Mouse (Mus musculus) neural tube, embryonic 11.5 days (tissue): ENCODE measurements around the gene Pla2g7. TPM values are rescaled to one million over a fixed set of nuclear protein-coding genes. Genes with fewer than 3 reads are reported as not detected.

ENCODE experiments used
- ATAC-seq: fragments of 200-750 bp; cut with Nextera tagmentation; 2 replicates; pipeline ENCODE4 v1.8.0; 2017; ENCODE audit warnings: moderate number of reproducible peaks, mild to moderate bottlenecking, moderate TSS enrichment, moderate library complexity; ENCODE audit not compliant: insufficient read depth, low FRiP score, low TSS enrichment
- DNase-seq: peaks from one replicate; pipeline ENCODE4 v3.0.0-alpha.2; 2015; ENCODE audit warnings: low spot score
- H3K27ac ChIP-seq: fragments of 300-500 bp; sonication (generic); 2 replicates; pipeline ENCODE4 v1.5.1; 2014; ENCODE audit warnings: low read depth, mild to moderate bottlenecking, low read length
- H3K27me3 ChIP-seq: fragments of 300-500 bp; sonication (generic); 2 replicates; pipeline ENCODE4 v1.6.1; 2014; ENCODE audit warnings: mild to moderate bottlenecking, low read length, mixed read lengths; ENCODE audit not compliant: control insufficient read depth, insufficient read depth
- H3K36me3 ChIP-seq: fragments of 300-500 bp; sonication (generic); 2 replicates; pipeline ENCODE4 v1.6.1; 2014; ENCODE audit warnings: mild to moderate bottlenecking, low read length, moderate library complexity, mixed read lengths; ENCODE audit not compliant: control insufficient read depth, insufficient read depth
- H3K4me1 ChIP-seq: fragments of 300-500 bp; sonication (generic); 2 replicates; pipeline ENCODE4 v1.6.1; 2014; ENCODE audit warnings: low read length, mixed read lengths; ENCODE audit not compliant: control insufficient read depth, insufficient read depth
- H3K4me2 ChIP-seq: fragments of 300-500 bp; sonication (generic); 2 replicates; pipeline ENCODE4 v1.6.1; 2014; ENCODE audit warnings: low read depth, mild to moderate bottlenecking, moderate library complexity
- H3K4me3 ChIP-seq: fragments of 300-500 bp; sonication (generic); 2 replicates; pipeline ENCODE4 v1.5.1; 2014; ENCODE audit warnings: low read depth, low read length
- H3K9ac ChIP-seq: fragments of 300-500 bp; sonication (generic); 2 replicates; pipeline ENCODE4 v1.6.1; 2014; ENCODE audit warnings: mild to moderate bottlenecking, low read length
- H3K9me3 ChIP-seq: fragments of 300-500 bp; sonication (generic); 2 replicates; pipeline ENCODE4 v1.6.1; 2016; ENCODE audit warnings: low read length; ENCODE audit not compliant: control insufficient read depth
- WGBS: fragments of 180-500 bp; shearing (Covaris S2); extraction: QIAGEN DNeasy Blood & Tissue Kit; methylation state at CpG from one replicate; pipeline ENCODE4 v1.1.7; 2014; 5-methylcytosine and 5-hydroxymethylcytosine counted together
- polyA plus RNA-seq: library from polyadenylated mRNA; unstranded; fragments of >200 nt; fragmentation: Nextera tagmentation; extraction: Ambion mirVana; gene quantifications from 2 replicates; pipeline ENCODE4 v1.2.1, GENCODE M21; 2014

The Pla2g7 gene
- polyA plus RNA-seq, 1 experiment from 2014 or later = 7.9 TPM

GRCm38 (mm10) chr17:43543539-43543938, 24.4 kb upstream of the Pla2g7 start, which contains the start of gene Ankrd66:
Gene Ankrd66 (minus strand): TSS chr17:43543639.
- WGBS = 60% methylated on average over 1 of the region's 1 CpGs
- ATAC-seq (no peak), DNase-seq (no peak)
- H3K27me3 ChIP-seq = no peaks in the 10 kb centered on the region
- no peak within 1 kb of the TSS for H3K9ac ChIP-seq
- H3K4me1 ChIP-seq = no peaks in the 10 kb centered on the region
- H3K27ac ChIP-seq = no peak within 1 kb of the TSS
- H3K9me3 ChIP-seq = no peaks in the 10 kb centered on the region
- H3K4me2 ChIP-seq = no peak within 1 kb of the TSS
- H3K36me3 ChIP-seq = no peaks in the 10 kb centered on the region
- no peak within 1 kb of the TSS for H3K4me3 ChIP-seq

- Histone ChIP-seq H3K4me2 (no peak overlapping the region), H3K27me3 (no peaks in the 10 kb centered on the region), H3K36me3 (no peaks in the 10 kb centered on the region), H3K4me1 (no peaks in the 10 kb centered on the region), H3K27ac (no peak overlapping the region), H3K9ac (no peak overlapping the region), H3K9me3 (no peaks in the 10 kb centered on the region), H3K4me3 (no peak overlapping the region)
- DNase-seq (no peak), ATAC-seq (no peak)
- WGBS = 88% methylated on average over 4 of the region's 4 CpGs
Observed at GRCm38 (mm10) chr17:43544040-43544439, 23.9 kb upstream of the Pla2g7 start.

DNA sequence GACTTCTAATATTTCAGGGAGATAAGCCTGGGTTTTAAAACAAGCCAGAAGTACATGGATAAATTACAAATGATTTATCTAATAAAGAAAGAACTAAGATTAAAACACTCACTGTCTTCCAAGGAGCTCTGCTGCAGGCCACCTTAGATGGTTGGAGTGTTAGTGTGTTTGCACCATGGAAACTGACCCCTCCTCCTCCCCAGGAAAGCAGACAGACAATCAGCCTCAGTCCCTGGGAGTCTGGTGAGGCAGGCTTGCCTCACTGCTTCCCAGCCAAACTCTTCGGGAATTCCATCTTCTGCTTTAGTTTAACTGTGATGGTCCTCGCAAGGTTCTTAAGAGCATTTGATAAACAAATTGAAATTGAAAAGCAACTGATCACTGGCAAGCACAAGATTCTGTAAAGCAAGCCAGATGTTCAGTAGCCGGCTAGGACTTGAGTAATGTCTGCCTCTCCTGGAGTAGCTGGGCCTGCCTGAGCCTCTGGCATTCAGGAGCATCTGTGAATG, 16.7 kb upstream of the Pla2g7 start:
- no peak for ATAC-seq
- DNase-seq = peak; percentile 20
- Histone ChIP-seq H3K9ac (no peak overlapping the region), H3K4me2 (no peak overlapping the region), H3K4me1 (no peaks in the 10 kb centered on the region), H3K27me3 (no peaks in the 10 kb centered on the region), H3K36me3 (no peaks in the 10 kb centered on the region), H3K27ac (no peak overlapping the region), H3K9me3 (no peaks in the 10 kb centered on the region), H3K4me3 (no peak overlapping the region)
- 43% methylated on average over 3 of the region's 3 CpGs for WGBS

DNA sequence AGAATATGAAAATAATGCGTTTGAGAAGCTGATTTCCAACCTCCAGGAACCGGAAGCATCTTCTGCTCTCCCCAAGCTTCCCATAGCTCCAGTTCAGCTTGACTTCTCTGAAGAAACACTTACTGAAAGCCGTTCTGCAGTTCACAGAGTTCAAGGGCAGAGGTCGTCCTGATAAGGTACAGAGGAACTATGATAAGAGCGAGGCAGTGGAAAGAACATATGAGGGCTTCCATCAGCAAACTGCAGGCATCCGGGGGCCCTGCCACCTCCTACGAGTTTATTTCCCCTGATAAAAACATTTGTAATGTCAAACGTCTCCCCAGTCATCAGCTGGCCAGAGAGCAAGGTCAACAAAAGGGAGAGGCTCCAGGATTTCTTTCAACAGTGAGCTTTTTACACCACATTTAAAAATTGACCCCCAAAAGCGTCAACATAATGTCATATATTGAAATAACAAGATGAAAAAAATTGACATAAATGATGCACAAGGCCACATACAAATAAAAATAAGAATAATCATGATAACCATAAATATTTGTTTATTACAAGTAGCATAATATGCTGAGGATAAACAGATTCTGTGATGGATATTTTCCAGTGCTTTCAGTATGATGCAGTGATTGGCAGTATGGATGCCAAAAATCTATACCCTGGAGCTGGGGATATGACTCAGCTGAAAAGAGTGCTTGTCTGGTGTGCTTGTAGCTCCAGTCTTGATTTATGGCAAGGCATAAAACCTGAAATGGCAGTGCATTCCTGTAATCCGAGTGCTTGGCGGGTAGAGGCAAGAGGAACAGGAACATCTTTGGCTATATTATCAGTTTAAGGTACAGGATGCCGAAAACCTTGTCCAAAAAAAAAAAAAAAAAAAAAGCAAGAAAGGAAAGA, 13.1 kb upstream of the Pla2g7 start:
- Histone ChIP-seq H3K4me1 (0 out of 2 replicates have a peak, but pooled peaks cover 4% of the 10 kb centered on the region), H3K4me3 (no peak overlapping the region), H3K9ac (no peak overlapping the region), H3K36me3 (no peaks in the 10 kb centered on the region), H3K4me2 (no peak overlapping the region), H3K9me3 (no peaks in the 10 kb centered on the region), H3K27me3 (no peaks in the 10 kb centered on the region), H3K27ac (no peak overlapping the region)
- DNase-seq (no peak), ATAC-seq (no peak)
- 74% methylated on average over 12 of the region's 12 CpGs for WGBS

GRCm38 (mm10) chr17:43557104-43557503, 10.8 kb upstream of the Pla2g7 start:
- H3K9me3 ChIP-seq = no peaks in the 10 kb centered on the region
- no peak overlapping the region for H3K4me3 ChIP-seq
- no peaks in the 10 kb centered on the region for H3K36me3 ChIP-seq
- 0 out of 2 replicates have a peak, but pooled peaks cover 4% of the 10 kb centered on the region for H3K4me1 ChIP-seq
- H3K27me3 ChIP-seq = no peaks in the 10 kb centered on the region
- H3K4me2 ChIP-seq = no peak overlapping the region
- DNase-seq (no peak), ATAC-seq (no peak)
- no peak overlapping the region for H3K27ac ChIP-seq
- no peak overlapping the region for H3K9ac ChIP-seq
- WGBS = 72% methylated on average over 4 of the region's 4 CpGs

GRCm38 (mm10) chr17:43557541-43558090, 10.3 kb upstream of the Pla2g7 start:
- Histone ChIP-seq H3K9me3 (no peaks in the 10 kb centered on the region), H3K36me3 (no peaks in the 10 kb centered on the region), H3K27me3 (no peaks in the 10 kb centered on the region), H3K4me2 (no peak overlapping the region), H3K4me3 (no peak overlapping the region), H3K9ac (no peak overlapping the region), H3K4me1 (0 out of 2 replicates have a peak, but pooled peaks cover 4% of the 10 kb centered on the region), H3K27ac (no peak overlapping the region)
- DNase-seq = no peak
- WGBS = 31% methylated on average over 6 of the region's 6 CpGs
- ATAC-seq = peak; percentile 65

- WGBS = 89% methylated on average over 3 of the region's 3 CpGs
- Histone ChIP-seq H3K9ac (no peak overlapping the region), H3K9me3 (no peaks in the 10 kb centered on the region), H3K27ac (no peak overlapping the region), H3K27me3 (no peaks in the 10 kb centered on the region), H3K4me3 (no peak overlapping the region), H3K4me1 (0 out of 2 replicates have a peak, but pooled peaks cover 4% of the 10 kb centered on the region), H3K36me3 (no peaks in the 10 kb centered on the region), H3K4me2 (no peak overlapping the region)
- ATAC-seq (no peak), DNase-seq (no peak)
Observed at GRCm38 (mm10) chr17:43558678-43559077, 9.2 kb upstream of the Pla2g7 start.

GRCm38 (mm10) chr17:43563192-43563987, 4.5 kb upstream of the Pla2g7 start:
- H3K36me3 ChIP-seq = no peaks in the 10 kb centered on the region
- no peak overlapping the region for H3K4me2 ChIP-seq
- DNase-seq = no peak
- H3K27ac ChIP-seq = no peak overlapping the region
- no peaks in the 10 kb centered on the region for H3K9me3 ChIP-seq
- no peak for ATAC-seq
- H3K4me3 ChIP-seq = no peak overlapping the region
- H3K27me3 ChIP-seq = no peaks in the 10 kb centered on the region
- 90% methylated on average over 7 of the region's 7 CpGs for WGBS
- H3K9ac ChIP-seq = no peak overlapping the region
- no peaks in the 10 kb centered on the region for H3K4me1 ChIP-seq
